Mouse (Mus musculus) spleen, adult 2 months (tissue): ENCODE results near the gene Xaf1.

Experiments used
- CTCF ChIP-seq: fragments of 200-500 bp; IDR thresholded peaks from 2 replicates; pipeline ENCODE4 v1.5.1; 2011; ENCODE audit warnings: mild to moderate bottlenecking, inconsistent platforms; ENCODE audit not compliant: insufficient read depth, insufficient read length, insufficient replicate concordance; ENCODE audit errors: extremely low read depth
- POLR2A ChIP-seq: fragments of 200-500 bp; IDR thresholded peaks from 2 replicates; pipeline ENCODE4 v1.6.1; 2011; ENCODE audit warnings: low read depth, low read length, inconsistent platforms

GRCm38 (mm10) chr11:72281143-72281851, 20.1 kb upstream of the Xaf1 start:
- TF ChIP-seq POLR2A (no peak), CTCF (no peak)
